Mouse (Mus musculus) kidney, embryonic 14.5 days (tissue): ENCODE data around the gene Gm44805. TPM values are rescaled to one million over a fixed set of nuclear protein-coding genes. Genes with fewer than 3 reads are reported as not detected.

Experiments
- ATAC-seq: fragments of 200-750 bp; cut with Nextera tagmentation; 2 replicates; pipeline ENCODE4 v1.8.0; 2017; ENCODE audit warnings: moderate number of reproducible peaks, mild to moderate bottlenecking, moderate TSS enrichment, moderate library complexity; ENCODE audit not compliant: low FRiP score, low TSS enrichment
- H3K27ac ChIP-seq: fragments of 300-500 bp; sonication (generic); 2 replicates; pipeline ENCODE4 v1.5.1; 2014; ENCODE audit warnings: low read depth, mild to moderate bottlenecking, low read length, moderate library complexity, mixed read lengths
- H3K27me3 ChIP-seq: fragments of 300-500 bp; sonication (generic); 2 replicates; pipeline ENCODE4 v1.6.1; 2014; ENCODE audit warnings: mild to moderate bottlenecking, low read length; ENCODE audit not compliant: control insufficient read depth, insufficient read depth
- H3K36me3 ChIP-seq: fragments of 300-500 bp; sonication (generic); 2 replicates; pipeline ENCODE4 v1.6.1; 2014; ENCODE audit warnings: low read length, mixed read lengths; ENCODE audit not compliant: control insufficient read depth, insufficient read depth
- H3K4me1 ChIP-seq: fragments of 300-500 bp; sonication (generic); 2 replicates; pipeline ENCODE4 v1.6.1; 2014; ENCODE audit warnings: low read length, mixed read lengths; ENCODE audit not compliant: control insufficient read depth, insufficient read depth
- H3K4me2 ChIP-seq: fragments of 300-500 bp; sonication (generic); replicated peaks from 2 replicates; pipeline ENCODE4 v1.6.1; 2014; ENCODE audit warnings: low read depth, mild to moderate bottlenecking, low read length
- H3K4me3 ChIP-seq: fragments of 300-500 bp; sonication (generic); 2 replicates; pipeline ENCODE4 v1.5.1; 2014; ENCODE audit warnings: mild to moderate bottlenecking, low read length
- H3K9ac ChIP-seq: fragments of 300-500 bp; sonication (generic); 2 replicates; pipeline ENCODE4 v1.6.1; 2014; ENCODE audit warnings: low read depth, mild to moderate bottlenecking, low read length, moderate library complexity
- H3K9me3 ChIP-seq: fragments of 300-500 bp; sonication (generic); 2 replicates; pipeline ENCODE4 v1.6.1; 2016; ENCODE audit warnings: low read length; ENCODE audit not compliant: control insufficient read depth
- WGBS: fragments of 180-500 bp; shearing (Covaris S2); extraction: QIAGEN DNeasy Blood & Tissue Kit; methylation state at CpG from one replicate; pipeline ENCODE4 v1.1.7; 2014; 5-methylcytosine and 5-hydroxymethylcytosine counted together
- polyA plus RNA-seq: library from polyadenylated mRNA; unstranded; fragments of >200 nt; fragmentation: Nextera tagmentation; extraction: Ambion mirVana; gene quantifications from 2 replicates; pipeline ENCODE4 v1.2.1, GENCODE M21; 2014

The Gm44805 gene
- polyA plus RNA-seq, 1 experiment from 2014 or later = not detected

- H3K4me2 ChIP-seq = no peak overlapping the region
- no peak for ATAC-seq
Measured at GRCm38 (mm10) chr7:19676662-19677061, 4.6 kb downstream of the Gm44805 start.

GRCm38 (mm10) chr7:19675824-19676223, 5.4 kb downstream of the Gm44805 start:
- Histone ChIP-seq H3K27ac (no peak overlapping the region), H3K4me1 (no peaks in the 10 kb centered on the region), H3K4me3 (no peak overlapping the region), H3K27me3 (no peaks in the 10 kb centered on the region), H3K9me3 (no peaks in the 10 kb centered on the region), H3K4me2 (no peak overlapping the region), H3K36me3 (no peaks in the 10 kb centered on the region), H3K9ac (no peak overlapping the region)
- ATAC-seq = no peak
- 84% methylated on average over 10 of the region's 10 CpGs for WGBS

More at GRCm38 (mm10) chr7:19676662-19677061, 4.6 kb downstream of the Gm44805 start:
- Histone ChIP-seq H3K4me1 (no peaks in the 10 kb centered on the region), H3K4me3 (no peak overlapping the region), H3K9ac (no peak overlapping the region), H3K36me3 (no peaks in the 10 kb centered on the region), H3K27me3 (no peaks in the 10 kb centered on the region), H3K27ac (no peak overlapping the region), H3K9me3 (no peaks in the 10 kb centered on the region)
- 72% methylated on average over 1 of the region's 1 CpGs for WGBS

- no peak overlapping the region for H3K27ac ChIP-seq
- no peak overlapping the region for H3K4me2 ChIP-seq
- no peak overlapping the region for H3K9ac ChIP-seq
- 65% methylated on average over 14 of the region's 14 CpGs for WGBS
- 0 out of 2 replicates have a peak, but pooled peaks cover 4% of the 10 kb centered on the region for H3K4me1 ChIP-seq
- H3K9me3 ChIP-seq = no peaks in the 10 kb centered on the region
- no peaks in the 10 kb centered on the region for H3K27me3 ChIP-seq
- H3K36me3 ChIP-seq = no peaks in the 10 kb centered on the region
- no peak for ATAC-seq
- no peak overlapping the region for H3K4me3 ChIP-seq
Measured at GRCm38 (mm10) chr7:19673083-19673699, 8.0 kb downstream of the Gm44805 start.

- Histone ChIP-seq H3K9me3 (no peaks in the 10 kb centered on the region), H3K36me3 (no peaks in the 10 kb centered on the region), H3K27ac (no peak overlapping the region), H3K4me3 (no peak overlapping the region), H3K4me2 (no peak overlapping the region), H3K27me3 (no peaks in the 10 kb centered on the region), H3K4me1 (0 out of 2 replicates have a peak, but pooled peaks cover 4% of the 10 kb centered on the region), H3K9ac (no peak overlapping the region)
- 66% methylated on average over 10 of the region's 10 CpGs for WGBS
- no peak for ATAC-seq
Measured at GRCm38 (mm10) chr7:19671511-19671910, 9.7 kb downstream of the Gm44805 start.

GRCm38 (mm10) chr7:19668947-19669721, 12.1 kb downstream of the Gm44805 start:
- WGBS = 10% methylated on average over 10 of the region's 10 CpGs
- H3K9ac ChIP-seq = peak overlapping the region; percentile 25; the same call in 1 of the 2 replicates
- no peak overlapping the region for H3K4me3 ChIP-seq
- no peaks in the 10 kb centered on the region for H3K27me3 ChIP-seq
- no peaks in the 10 kb centered on the region for H3K36me3 ChIP-seq
- no peak overlapping the region for H3K4me2 ChIP-seq
- H3K9me3 ChIP-seq = no peaks in the 10 kb centered on the region
- H3K27ac ChIP-seq = no peak overlapping the region
- ATAC-seq = peak; percentile 68
- peaks cover 11% of the 10 kb centered on the region; the same call in 1 of the 2 replicates for H3K4me1 ChIP-seq

GRCm38 (mm10) chr7:19667434-19667833, 13.8 kb downstream of the Gm44805 start:
- Histone ChIP-seq H3K9me3 (no peaks in the 10 kb centered on the region), H3K4me2 (no peak overlapping the region), H3K9ac (no peak overlapping the region), H3K27me3 (no peaks in the 10 kb centered on the region), H3K4me1 (peaks cover 19% of the 10 kb centered on the region), H3K27ac (no peak overlapping the region), H3K4me3 (no peak overlapping the region), H3K36me3 (no peaks in the 10 kb centered on the region)
- ATAC-seq = no peak
- 81% methylated on average over 2 of the region's 2 CpGs for WGBS

- whole genome bisulfite sequencing = 63% methylated on average over 3 of the region's 3 CpGs
- Histone ChIP-seq H3K4me1 (peaks cover 19% of the 10 kb centered on the region), H3K27me3 (no peaks in the 10 kb centered on the region), H3K4me3 (no peak overlapping the region), H3K36me3 (peaks cover 4% of the 10 kb centered on the region; the same call in 1 of the 2 replicates), H3K27ac (no peak overlapping the region), H3K9ac (no peak overlapping the region), H3K9me3 (no peaks in the 10 kb centered on the region), H3K4me2 (no peak overlapping the region)
- ATAC-seq = no peak
Measured at GRCm38 (mm10) chr7:19666750-19667149, 14.5 kb downstream of the Gm44805 start.

- H3K4me3 ChIP-seq = peak within 1 kb of the TSS; percentile 100
- no peaks in the 10 kb centered on the region for H3K27me3 ChIP-seq
- H3K9me3 ChIP-seq = no peaks in the 10 kb centered on the region
- peaks cover 4% of the 10 kb centered on the region; the same call in 1 of the 2 replicates for H3K36me3 ChIP-seq
- H3K4me1 ChIP-seq = peaks cover 19% of the 10 kb centered on the region
- H3K9ac ChIP-seq = peak within 1 kb of the TSS; percentile 97
- peak within 1 kb of the TSS; percentile 92 for H3K4me2 ChIP-seq
- peak within 1 kb of the TSS; percentile 93 for H3K27ac ChIP-seq
- ATAC-seq = peak; percentile 87
- WGBS = under 1% methylated on average over 55 of the region's 63 CpGs
Measured at GRCm38 (mm10) chr7:19664955-19665841, 16.0 kb downstream of the Gm44805 start, which contains the start of gene Clptm1. Gene Clptm1, minus strand, starts transcription at chr7:19665033.
